Mouse (Mus musculus) lung, embryonic 16.5 days (tissue): ENCODE results near the gene Gm20489. TPM values are rescaled to one million over a fixed set of nuclear protein-coding genes. Genes with fewer than 3 reads are reported as not detected.

Experiments
- ATAC-seq: fragments of 200-750 bp; cut with Nextera tagmentation; 2 replicates; pipeline ENCODE4 v1.8.0; 2017; ENCODE audit warnings: low read depth, mild to moderate bottlenecking, moderate library complexity
- H3K27ac ChIP-seq: fragments of 300-500 bp; sonication (generic); 2 replicates; pipeline ENCODE4 v1.5.1; 2014; ENCODE audit warnings: mild to moderate bottlenecking, control low read depth, low read length
- H3K27me3 ChIP-seq: fragments of 300-500 bp; sonication (generic); 2 replicates; pipeline ENCODE4 v1.6.1; 2014; ENCODE audit warnings: low read depth, low read length, mixed read lengths; ENCODE audit not compliant: control insufficient read depth, insufficient read depth
- H3K36me3 ChIP-seq: fragments of 300-500 bp; sonication (generic); 2 replicates; pipeline ENCODE4 v1.6.1; 2014; ENCODE audit warnings: low read length; ENCODE audit not compliant: control insufficient read depth, insufficient read depth
- H3K4me1 ChIP-seq: fragments of 300-500 bp; sonication (generic); replicated peaks from 2 replicates; pipeline ENCODE4 v1.6.1; 2014; ENCODE audit warnings: low read length, mixed read lengths; ENCODE audit not compliant: control insufficient read depth, insufficient read depth
- H3K4me2 ChIP-seq: fragments of 300-500 bp; sonication (generic); 2 replicates; pipeline ENCODE4 v1.6.1; 2014; ENCODE audit warnings: low read depth, low read length, control low read depth
- H3K4me3 ChIP-seq: fragments of 300-500 bp; sonication (generic); 2 replicates; pipeline ENCODE4 v1.5.1; 2014; ENCODE audit warnings: mild to moderate bottlenecking, low read length, control low read depth
- H3K9ac ChIP-seq: fragments of 300-500 bp; sonication (generic); 2 replicates; pipeline ENCODE4 v1.6.1; 2014; ENCODE audit warnings: low read length, control low read depth
- H3K9me3 ChIP-seq: fragments of 300-500 bp; sonication (generic); 2 replicates; pipeline ENCODE4 v1.6.1; 2016; ENCODE audit warnings: low read length; ENCODE audit not compliant: control insufficient read depth
- WGBS: fragments of 180-500 bp; shearing (Covaris S2); extraction: QIAGEN DNeasy Blood & Tissue Kit; methylation state at CpG from one replicate; pipeline ENCODE4 v1.1.7; 2014; 5-methylcytosine and 5-hydroxymethylcytosine counted together
- polyA plus RNA-seq: library from polyadenylated mRNA; unstranded; fragments of >200 nt; fragmentation: Nextera tagmentation; extraction: Ambion mirVana; gene quantifications from 2 replicates; pipeline ENCODE4 v1.2.1, GENCODE M21; 2015

Gene Gm20489
- not detected in 2 replicates for polyA plus RNA-seq

- H3K4me2 ChIP-seq = no peak within 1 kb of the TSS
- H3K4me3 ChIP-seq = peak within 1 kb of the TSS; percentile 18; the same call in 1 of the 2 replicates
- H3K36me3 ChIP-seq = no peaks in the 10 kb centered on the region
- ATAC-seq = no peak
- H3K9me3 ChIP-seq = no peaks in the 10 kb centered on the region
- WGBS = 55% methylated on average over 3 of the region's 3 CpGs
- no peaks in the 10 kb centered on the region for H3K27me3 ChIP-seq
- 0 out of 2 replicates have a peak within 1 kb of the TSS, but pooled peaks have one; percentile 20 for H3K9ac ChIP-seq
- no peak within 1 kb of the TSS for H3K27ac ChIP-seq
- H3K4me1 ChIP-seq = 0 out of 2 replicates have a peak, but pooled peaks cover 5% of the 10 kb centered on the region
These were observed at the start of gene Gm20489 for GRCm38 (mm10) chrX:101268755-101269124. Gene Gm20489, minus strand, starts transcription at chrX:101269023.

- WGBS = 42% methylated on average over 6 of the region's 6 CpGs
- no peak overlapping the region for H3K27ac ChIP-seq
- H3K27me3 ChIP-seq = no peaks in the 10 kb centered on the region
- H3K4me1 ChIP-seq = no peaks in the 10 kb centered on the region
- H3K36me3 ChIP-seq = no peaks in the 10 kb centered on the region
- no peak overlapping the region for H3K4me3 ChIP-seq
- no peak for ATAC-seq
- H3K9ac ChIP-seq = no peak overlapping the region
- H3K9me3 ChIP-seq = no peaks in the 10 kb centered on the region
- H3K4me2 ChIP-seq = no peak overlapping the region
These were observed 45.0 kb upstream of the Gm20489 start for GRCm38 (mm10) chrX:101313625-101314359.

- Histone ChIP-seq H3K27me3 (no peaks in the 10 kb centered on the region), H3K9me3 (no peaks in the 10 kb centered on the region), H3K4me3 (no peak overlapping the region), H3K4me1 (no peaks in the 10 kb centered on the region), H3K4me2 (no peak overlapping the region), H3K36me3 (no peaks in the 10 kb centered on the region), H3K27ac (no peak overlapping the region), H3K9ac (no peak overlapping the region)
- no peak for ATAC-seq
- WGBS = 81% methylated on average over 5 of the region's 5 CpGs
These were observed 40.5 kb upstream of the Gm20489 start for GRCm38 (mm10) chrX:101309299-101309698.

DNA sequence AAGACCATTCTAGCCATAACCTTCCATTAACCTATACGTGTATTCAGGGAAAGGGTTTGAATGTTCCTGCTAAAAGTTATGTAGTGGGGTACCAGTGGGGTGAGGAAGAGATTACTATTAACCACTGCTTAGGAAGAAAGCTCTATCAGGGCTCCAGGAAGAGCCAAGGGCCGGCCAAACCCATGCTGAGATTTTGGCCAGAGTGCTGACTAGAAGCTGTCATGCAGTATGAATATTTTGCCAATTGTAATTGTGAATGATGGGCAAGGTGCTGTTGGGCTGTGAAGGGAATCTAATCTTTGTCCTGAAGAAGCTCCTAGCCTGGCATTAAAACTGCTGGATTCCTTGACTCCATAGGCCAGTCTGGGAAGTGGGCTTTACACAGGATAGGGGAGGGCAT, 35.8 kb upstream of the Gm20489 start:
- ATAC-seq = no peak
- no peaks in the 10 kb centered on the region for H3K36me3 ChIP-seq
- no peak overlapping the region for H3K27ac ChIP-seq
- no peaks in the 10 kb centered on the region for H3K9me3 ChIP-seq
- H3K4me1 ChIP-seq = 0 out of 2 replicates have a peak, but pooled peaks cover 2% of the 10 kb centered on the region
- WGBS = 59% methylated on average over 2 of the region's 2 CpGs
- H3K27me3 ChIP-seq = no peaks in the 10 kb centered on the region; the same call in 1 of the 2 replicates
- H3K4me3 ChIP-seq = no peak overlapping the region
- no peak overlapping the region for H3K9ac ChIP-seq
- H3K4me2 ChIP-seq = no peak overlapping the region

DNA sequence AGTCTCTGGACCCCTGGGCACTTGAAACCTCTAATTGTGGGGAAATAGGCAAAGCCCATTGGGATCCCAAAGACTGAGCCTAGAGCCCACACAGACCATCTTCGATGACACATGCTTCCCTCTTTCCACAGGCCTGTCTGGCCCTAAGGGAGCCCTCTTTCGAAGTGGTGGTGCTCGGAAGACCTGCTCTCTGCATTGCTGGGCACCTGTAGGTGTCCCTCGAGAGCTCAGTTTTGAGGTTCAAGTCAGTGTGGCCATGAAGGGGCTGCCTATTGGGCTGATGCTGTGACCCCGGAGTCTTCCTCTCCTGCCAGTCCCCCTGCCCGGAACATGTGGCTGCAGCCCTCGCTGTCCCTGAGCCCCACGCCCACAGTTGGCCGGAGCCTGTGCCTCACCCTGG, 32.8 kb upstream of the Gm20489 start:
- no peak overlapping the region for H3K4me3 ChIP-seq
- 75% methylated on average over 9 of the region's 9 CpGs for WGBS

DNA sequence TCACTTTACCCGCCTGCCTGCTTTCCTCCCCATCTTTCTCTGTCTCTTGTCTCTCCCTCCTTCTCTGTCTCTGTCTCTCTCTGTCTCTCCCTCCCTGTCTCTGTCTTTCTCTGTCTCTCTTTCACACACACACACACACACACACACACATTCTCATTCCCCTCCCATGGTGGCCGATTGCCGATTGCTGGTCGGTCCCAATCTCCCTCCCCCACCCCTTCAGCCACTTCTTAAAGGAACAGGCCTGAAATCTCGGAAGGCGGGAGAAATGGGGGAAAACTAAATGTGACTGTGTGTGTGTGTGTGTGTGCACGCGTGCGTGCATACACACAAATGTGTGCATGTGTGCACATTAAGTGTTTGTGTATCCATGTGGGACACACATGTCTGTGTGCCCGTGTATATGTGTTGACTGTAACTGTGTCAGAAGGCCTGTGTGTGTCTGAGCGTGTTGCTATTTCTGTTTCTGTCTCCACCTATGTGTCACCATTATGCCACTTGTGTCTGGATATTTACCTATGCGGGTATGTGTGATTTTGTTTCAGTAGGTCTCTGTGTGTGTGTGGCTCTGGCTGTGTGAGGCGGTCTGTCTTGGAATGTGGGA, 31.7 kb upstream of the Gm20489 start:
- peak overlapping the region; percentile 56 for H3K4me2 ChIP-seq
- H3K27ac ChIP-seq = no peak overlapping the region
- no peaks in the 10 kb centered on the region for H3K9me3 ChIP-seq
- H3K9ac ChIP-seq = peak overlapping the region; percentile 14; the same call in 1 of the 2 replicates
- H3K4me3 ChIP-seq = peak overlapping the region; percentile 34
- 0 out of 2 replicates have a peak, but pooled peaks cover 2% of the 10 kb centered on the region for H3K4me1 ChIP-seq
- H3K27me3 ChIP-seq = no peaks in the 10 kb centered on the region; the same call in 1 of the 2 replicates
- peak; percentile 51 for ATAC-seq
- H3K36me3 ChIP-seq = peaks cover 3% of the 10 kb centered on the region
- 25% methylated on average over 13 of the region's 13 CpGs for WGBS

More for the DNA sequence above, 32.8 kb upstream of the Gm20489 start:
- Histone ChIP-seq H3K27me3 (no peaks in the 10 kb centered on the region; the same call in 1 of the 2 replicates), H3K36me3 (no peaks in the 10 kb centered on the region; the same call in 1 of the 2 replicates), H3K9me3 (no peaks in the 10 kb centered on the region), H3K4me1 (0 out of 2 replicates have a peak, but pooled peaks cover 2% of the 10 kb centered on the region), H3K9ac (no peak overlapping the region), H3K27ac (no peak overlapping the region), H3K4me2 (no peak overlapping the region)
- ATAC-seq = no peak

- Histone ChIP-seq H3K9ac (peak overlapping the region; percentile 20), H3K27ac (no peak overlapping the region)
- 34% methylated on average over 9 of the region's 13 CpGs for WGBS
These were observed 30.9 kb upstream of the Gm20489 start for GRCm38 (mm10) chrX:101299473-101300426.

DNA sequence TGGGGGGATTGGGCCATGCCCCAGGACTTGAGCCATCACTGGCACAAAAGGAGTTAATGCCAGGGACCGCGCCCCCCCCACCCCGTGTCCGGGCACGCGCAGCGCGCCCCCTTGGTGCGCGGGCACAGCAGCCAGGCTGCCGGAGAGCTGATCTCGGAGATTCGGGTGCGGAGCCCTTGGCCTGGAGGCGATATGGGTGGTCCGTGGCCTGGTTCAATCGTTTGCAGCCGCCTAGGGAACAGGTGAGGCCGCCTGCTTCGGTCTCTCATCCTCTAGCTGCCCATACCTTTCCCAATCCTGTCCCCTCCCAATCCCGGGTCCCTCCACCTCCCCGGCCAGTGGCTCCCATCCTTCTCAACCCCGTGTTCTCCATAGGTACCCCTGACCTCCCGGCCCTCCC, 30.2 kb upstream of the Gm20489 start, which contains the start of gene Nlgn3:
Gene Nlgn3 (plus strand): TSS at position 114 of the 400 bp plus-strand sequence.
- peak within 1 kb of the TSS; percentile 56 for H3K4me2 ChIP-seq
- no peaks in the 10 kb centered on the region; the same call in 1 of the 2 replicates for H3K27me3 ChIP-seq
- WGBS = 26% methylated on average over 17 of the region's 24 CpGs
- no peak for ATAC-seq
- H3K9ac ChIP-seq = peak within 1 kb of the TSS; percentile 20
- H3K4me1 ChIP-seq = 0 out of 2 replicates have a peak, but pooled peaks cover 2% of the 10 kb centered on the region
- no peak within 1 kb of the TSS for H3K27ac ChIP-seq
- no peaks in the 10 kb centered on the region for H3K9me3 ChIP-seq
- peak within 1 kb of the TSS; percentile 34 for H3K4me3 ChIP-seq
- peaks cover 3% of the 10 kb centered on the region for H3K36me3 ChIP-seq

More at GRCm38 (mm10) chrX:101299473-101300426, 30.9 kb upstream of the Gm20489 start:
- no peaks in the 10 kb centered on the region; the same call in 1 of the 2 replicates for H3K27me3 ChIP-seq
- H3K9me3 ChIP-seq = no peaks in the 10 kb centered on the region
- 0 out of 2 replicates have a peak, but pooled peaks cover 2% of the 10 kb centered on the region for H3K4me1 ChIP-seq
- H3K4me2 ChIP-seq = peak overlapping the region; percentile 56
- peak; percentile 61 for ATAC-seq
- H3K4me3 ChIP-seq = peak overlapping the region; percentile 34
- H3K36me3 ChIP-seq = peaks cover 3% of the 10 kb centered on the region
